Mouse (Mus musculus) heart, postnatal 0 days (tissue): Measurements from ENCODE around the gene Arhgap8.

Experiments
- CTCF ChIP-seq: IDR thresholded peaks from 2 replicates; pipeline ENCODE4 v1.5.1; 2016; ENCODE audit warnings: antibody characterized with exemption, control low read depth, low read depth
- EP300 ChIP-seq: IDR thresholded peaks from 2 replicates; pipeline ENCODE4 v1.6.1; 2016; ENCODE audit warnings: antibody characterized with exemption, low read depth

GRCm38 (mm10) chr15:84809275-84809952 is 89.6 kb downstream of the Arhgap8 start:
- TF ChIP-seq EP300 (no peak), CTCF (no peak)
